Mouse (Mus musculus): ENCODE measurements around the gene Pfn2. TPM values are rescaled to one million over a fixed set of nuclear protein-coding genes. Genes with fewer than 3 reads are reported as not detected.

The Pfn2 gene
- 86.7 and 101 TPM in 2 replicates for polyA plus RNA-seq (2015; fragmentation: Nextera tagmentation; extraction: Ambion mirVana)

GRCm38 (mm10) chr3:57847760-57848185 lies at the start of gene Pfn2:
Gene Pfn2 (minus strand): TSS chr3:57848079.

Other genes with a start within 250 kb of the Pfn2 start
- gene Commd2, start 196.4 kb downstream of the Pfn2 start, polyA plus RNA-seq (2015; fragmentation: Nextera tagmentation; extraction: Ambion mirVana) = 55.7 and 56.8 TPM in 2 replicates
- 0.05 and 0.07 TPM in 2 replicates for gene Ankub1, start 155.3 kb downstream of the Pfn2 start, polyA plus RNA-seq (2015; fragmentation: Nextera tagmentation; extraction: Ambion mirVana)
- 65.9 and 69.9 TPM in 2 replicates for gene Rnf13, start 112.0 kb downstream of the Pfn2 start, polyA plus RNA-seq (2015; fragmentation: Nextera tagmentation; extraction: Ambion mirVana)

All from skeletal muscle tissue, postnatal 0 days (tissue).